Mouse (Mus musculus) ovary, postnatal 10 days (tissue): ENCODE results near the gene Kctd2.
"Not testable (repeated sequence)": the region's sequence is repeated elsewhere in the genome, so short reads cannot be mapped to it uniquely, and the experiment has no call there.

Experiments used
- DNase-seq: peaks from one replicate; pipeline ENCODE4 v3.0.0; 2022; ENCODE audit warnings: low spot score

Gene Kctd2

DNA sequence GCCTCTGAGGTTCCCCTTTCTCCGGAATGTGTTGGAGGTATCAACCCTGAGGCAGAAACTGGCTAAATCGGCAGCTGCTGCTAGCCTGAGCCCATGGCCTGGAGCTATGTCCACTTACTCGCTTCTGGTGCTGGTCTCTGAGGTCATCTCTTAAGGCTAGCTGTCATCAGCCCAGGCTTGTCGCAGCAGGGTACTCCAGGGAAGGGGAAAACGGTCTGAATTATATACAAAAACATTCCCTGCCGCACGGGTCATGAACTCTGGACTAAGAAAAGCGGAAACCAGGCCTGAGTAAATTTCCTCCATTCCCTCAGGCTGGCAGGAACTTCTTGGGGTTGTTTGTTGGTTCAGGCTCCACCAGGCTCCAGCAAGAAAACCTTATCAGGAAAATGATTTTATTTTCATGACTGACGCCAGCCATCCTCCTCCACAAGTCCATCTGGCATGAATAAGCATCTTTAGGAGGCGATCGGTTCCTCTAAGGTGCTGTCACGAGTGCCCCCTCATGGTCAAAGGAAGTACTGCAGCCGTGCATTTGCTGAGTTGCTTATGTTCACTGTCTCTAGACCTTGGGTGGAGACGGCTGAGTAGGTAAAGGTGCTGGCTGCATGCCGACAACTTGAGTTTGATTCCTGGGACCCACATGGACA is 53.8 kb downstream of the Kctd2 start:
- peak; percentile 95 for DNase-seq

DNA sequence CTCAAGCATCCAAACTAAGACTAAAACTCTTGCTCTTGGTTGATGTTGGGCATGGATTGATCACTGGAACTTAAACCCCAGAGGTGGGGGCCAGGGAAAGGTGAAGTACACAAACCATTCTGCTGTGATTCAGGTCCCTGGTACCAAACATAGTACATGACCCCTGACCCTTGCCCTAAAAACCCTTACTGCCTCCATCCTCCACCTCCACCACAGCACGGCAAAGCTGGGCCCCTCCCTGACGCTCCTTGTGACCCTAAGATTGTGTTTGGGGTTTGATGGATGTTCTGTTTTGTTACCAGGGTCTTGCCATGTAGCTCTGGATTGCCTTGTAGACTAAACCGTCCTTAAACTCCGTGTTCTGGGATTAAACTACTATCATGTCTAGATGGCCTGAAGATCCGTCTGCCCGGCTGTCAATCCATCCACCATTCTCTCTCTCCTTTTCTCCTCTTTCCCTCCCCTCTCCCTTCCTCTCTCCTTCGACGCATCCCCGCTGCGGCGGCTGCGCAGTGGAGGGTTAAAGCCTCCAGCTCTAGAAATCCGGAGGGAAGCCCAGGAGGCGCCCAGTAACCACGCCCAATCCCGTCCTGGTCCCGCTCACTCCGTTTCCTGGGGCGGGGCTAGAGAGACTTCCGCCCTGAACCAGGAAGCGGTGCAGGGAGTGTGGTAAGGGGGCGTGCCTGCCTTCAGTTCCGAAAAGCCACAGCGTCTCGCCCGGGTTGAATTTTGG is 55.3 kb downstream of the Kctd2 start, which contains the start of gene Armc7:
TSS of gene Armc7 (plus strand) at position 643 of the 733 bp plus-strand sequence.
- peak; percentile 84 for DNase-seq

DNA sequence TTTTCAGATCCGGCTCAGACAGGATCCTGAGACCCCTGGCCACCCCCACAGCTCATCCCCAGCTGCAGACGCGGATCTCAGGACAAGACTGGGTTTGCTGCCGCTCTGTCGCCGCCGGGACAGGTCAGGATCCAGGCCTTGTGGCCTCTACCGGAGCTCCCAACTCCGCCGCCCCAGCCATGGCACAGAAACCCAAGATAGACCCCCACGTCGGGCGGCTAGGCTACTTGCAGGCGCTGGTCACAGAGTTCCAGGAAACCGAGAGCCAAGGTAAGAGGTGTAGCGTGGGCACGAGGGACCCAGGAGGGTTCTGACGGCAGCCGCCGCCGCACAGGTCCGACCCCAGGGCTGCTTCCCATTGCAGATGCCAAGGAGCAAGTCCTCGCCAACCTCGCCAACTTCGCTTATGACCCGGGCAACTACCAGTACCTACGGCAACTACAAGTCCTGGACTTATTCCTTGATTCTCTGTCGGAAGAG is 55.9 kb downstream of the Kctd2 start:
- no peak for DNase-seq

DNA sequence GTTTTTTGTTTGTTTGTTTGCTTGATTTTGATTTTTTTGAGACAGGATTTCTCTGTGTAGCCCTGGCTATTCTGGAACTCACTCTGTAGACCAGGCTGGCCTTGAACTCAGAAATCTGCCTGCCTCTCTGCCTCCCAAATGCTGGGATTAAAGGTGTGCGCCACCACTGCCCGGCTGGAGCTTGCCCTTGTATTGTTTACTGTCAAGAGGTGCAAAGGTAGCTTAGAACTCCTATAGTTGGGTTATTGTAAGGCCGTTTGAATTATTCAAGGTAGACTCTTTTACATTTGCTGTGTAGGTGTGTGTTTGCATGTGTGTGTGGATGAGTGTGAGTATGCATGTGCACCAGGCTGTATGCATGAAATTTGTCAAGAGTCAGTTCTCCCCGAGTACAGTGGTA is 56.7 kb downstream of the Kctd2 start:
- DNase-seq = not testable (repeated sequence)

DNA sequence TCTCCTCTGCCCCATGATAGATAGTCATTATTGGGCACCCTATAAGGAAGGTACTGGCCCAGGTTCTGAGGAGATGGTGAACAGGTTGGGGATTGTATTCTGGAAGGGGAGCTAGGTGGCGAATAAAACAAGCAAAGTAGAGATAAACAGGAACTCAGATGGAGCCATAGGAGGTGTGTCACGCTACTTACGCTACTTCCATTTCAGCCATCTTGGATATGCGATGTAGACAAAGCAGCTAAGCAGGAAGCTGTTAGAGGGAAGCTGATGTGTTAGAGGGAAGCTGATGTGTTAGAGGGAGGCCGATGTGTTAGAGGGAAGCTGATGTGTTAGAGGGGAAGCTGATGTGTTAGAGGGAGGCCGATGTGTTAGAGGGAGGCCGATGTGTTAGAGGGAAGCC is 57.5 kb downstream of the Kctd2 start:
- DNase-seq = not testable (repeated sequence)

DNA sequence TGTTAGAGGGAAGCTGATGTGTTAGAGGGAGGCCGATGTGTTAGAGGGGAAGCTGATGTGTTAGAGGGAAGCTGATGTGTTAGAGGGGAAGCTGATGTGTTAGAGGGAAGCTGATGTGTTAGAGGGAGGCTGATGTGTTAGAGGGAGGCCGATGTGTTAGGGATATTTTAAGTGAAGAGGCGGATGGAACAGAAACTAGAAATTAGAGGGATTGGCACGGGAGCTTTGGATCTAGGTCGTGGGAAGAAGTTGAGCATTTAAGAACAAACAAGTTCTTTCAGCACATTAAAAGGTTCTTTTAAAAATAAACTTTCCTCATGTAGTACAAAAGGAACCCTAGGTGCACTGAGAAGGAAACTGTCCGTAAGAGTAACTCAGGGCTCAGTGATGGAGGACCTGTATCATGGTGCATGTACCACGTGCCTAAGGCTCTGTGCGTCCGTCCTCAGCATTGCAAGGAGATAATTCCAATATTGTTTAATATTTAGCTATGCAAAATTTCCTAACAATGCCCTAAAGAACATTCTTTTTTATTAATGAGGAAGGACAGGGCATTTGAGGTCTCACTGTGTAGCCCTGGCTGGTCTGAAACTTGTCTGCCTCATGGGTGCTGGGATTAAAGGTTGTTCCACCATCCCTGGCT is 58.5 kb downstream of the Kctd2 start:
- no peak for DNase-seq
